Mouse (Mus musculus) liver, embryonic 14.5 days (tissue): ENCODE measurements around the gene Psmb2.

Source experiments
- CTCF ChIP-seq: IDR thresholded peaks from 2 replicates; pipeline ENCODE4 v1.5.1; 2016; ENCODE audit warnings: antibody characterized with exemption, low read depth, control low read depth
- EP300 ChIP-seq: IDR thresholded peaks from 2 replicates; pipeline ENCODE4 v1.6.1; 2016; ENCODE audit warnings: antibody characterized with exemption, low read depth

GRCm38 (mm10) chr4:126745506-126746193 is 68.2 kb downstream of the Psmb2 start:
- TF ChIP-seq EP300 (no peak), CTCF (peak; percentile 77)
